ENCODE assay signal across 8 mouse cellular contexts in the genomic region with DNA sequence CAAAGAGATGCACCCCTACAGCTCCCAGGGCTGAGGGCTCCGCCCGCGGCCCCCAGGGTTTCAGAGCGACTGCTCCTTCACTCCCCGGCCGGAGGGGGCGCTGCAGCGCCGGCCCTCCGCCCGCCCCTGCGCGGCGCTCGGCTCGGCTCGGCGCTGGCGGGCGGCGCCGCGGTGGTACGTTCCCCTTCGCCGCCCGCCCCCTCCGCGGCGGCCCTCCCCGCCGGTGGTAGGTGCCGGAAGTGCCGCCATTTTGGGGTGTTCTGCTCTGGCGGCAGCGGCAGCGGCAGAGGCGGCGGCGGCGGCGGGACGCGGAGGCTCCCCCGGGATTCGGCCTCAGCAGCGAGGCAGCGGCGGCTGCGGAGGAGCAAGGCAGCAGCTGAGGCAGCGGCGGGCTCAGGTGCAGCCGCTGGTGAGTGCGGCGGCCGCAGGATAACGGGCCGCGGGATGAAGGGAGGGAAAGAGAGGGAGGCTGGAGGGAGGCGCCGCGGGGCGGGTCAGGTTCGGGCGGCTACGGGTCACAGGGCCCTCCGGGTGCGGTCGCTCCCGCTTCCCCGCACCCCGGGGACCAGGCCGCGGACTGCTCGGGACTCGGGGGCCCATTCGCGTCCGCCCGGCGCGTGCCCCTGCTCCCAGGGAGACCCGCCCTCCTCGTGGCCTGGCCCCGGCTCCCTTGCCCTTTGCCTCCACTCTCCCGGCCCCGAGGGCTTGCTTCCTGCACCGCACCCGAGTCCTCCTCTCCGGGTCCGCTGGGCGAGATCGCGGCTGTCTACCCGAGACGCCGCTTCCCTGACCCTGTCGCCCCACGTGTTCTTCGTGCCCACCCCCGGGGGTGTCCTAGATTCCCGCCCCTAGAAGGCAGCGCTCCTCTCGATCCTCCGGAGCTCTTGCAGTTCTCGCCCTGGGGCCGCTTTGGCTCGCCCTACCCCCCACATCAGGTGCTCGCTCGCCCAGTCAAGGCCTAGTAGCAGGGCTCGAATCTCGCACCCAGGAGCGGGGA. TPM values are rescaled to one million over a fixed set of nuclear protein-coding genes. Genes with fewer than 3 reads are reported as not detected.
DNase-seq lines count a peak whose midpoint lies in the region; ATAC-seq and TF ChIP-seq lines count a peak whose summit lies in the region.

Celf1 (plus strand) TSS at position 150 of the 997 bp plus-strand sequence.

- H3K4me3 ChIP-seq in bone marrow, adult 2 months (replicated peaks; ENCODE audit: control insufficient read depth, low read depth, low read length), result peak within 1 kb of the TSS; percentile 97
- peak within 1 kb of the TSS; percentile 98 for H3K4me3 ChIP-seq in embryonic facial prominence, embryonic 15.5 days (replicated peaks)
- peak within 1 kb of the TSS; percentile 92 for H3K4me3 ChIP-seq in kidney, embryonic 14.5 days (ENCODE audit: low read length)
- H3K4me3 ChIP-seq in liver, adult 2 months (ENCODE audit: insufficient read depth, low read depth, low read length), result peak within 1 kb of the TSS; percentile 74

- H3K9me3 ChIP-seq in embryonic facial prominence, embryonic 15.5 days (replicated peaks), result no peaks in the 10 kb centered on the region
- no peaks in the 10 kb centered on the region for H3K9me3 ChIP-seq in kidney, embryonic 14.5 days (ENCODE audit: control insufficient read depth, low read length)

- H3K79me2 ChIP-seq in liver, adult 2 months (ENCODE audit: control insufficient read depth, insufficient read depth, low read length), result peaks cover 27% of the 10 kb centered on the region; the same call in 1 of the 2 replicates

- peak within 1 kb of the TSS; percentile 54 for H3K4me2 ChIP-seq in embryonic facial prominence, embryonic 15.5 days (replicated peaks)
- H3K4me2 ChIP-seq in kidney, embryonic 14.5 days (replicated peaks; ENCODE audit: low read depth, low read length), result peak within 1 kb of the TSS; percentile 61

- no peaks in the 10 kb centered on the region for H3K4me1 ChIP-seq in bone marrow, adult 2 months (ENCODE audit: control insufficient read depth, insufficient read depth, low read length)
- H3K4me1 ChIP-seq in embryonic facial prominence, embryonic 15.5 days, result peaks cover 28% of the 10 kb centered on the region
- peaks cover 15% of the 10 kb centered on the region for H3K4me1 ChIP-seq in kidney, embryonic 14.5 days (ENCODE audit: control insufficient read depth, insufficient read depth, low read length)
- peaks cover 27% of the 10 kb centered on the region for H3K4me1 ChIP-seq in liver, adult 2 months (ENCODE audit: control insufficient read depth, insufficient read depth, low read length)

- H3K36me3 ChIP-seq in embryonic facial prominence, embryonic 15.5 days, result no peaks in the 10 kb centered on the region
- no peaks in the 10 kb centered on the region for H3K36me3 ChIP-seq in kidney, embryonic 14.5 days (ENCODE audit: control insufficient read depth, insufficient read depth, low read length)
- no peaks in the 10 kb centered on the region for H3K36me3 ChIP-seq in liver, adult 2 months (ENCODE audit: control insufficient read depth, insufficient read depth, low read length)

- peak; percentile 93 for ATAC-seq in embryonic facial prominence, embryonic 15.5 days (ENCODE audit: insufficient number of reproducible peaks, low FRiP score, low TSS enrichment, low read depth)
- ATAC-seq in kidney, embryonic 14.5 days (ENCODE audit: low FRiP score, low TSS enrichment), result peak; percentile 97
- peak; percentile 60 for ATAC-seq in monocyte, adult 5-6 weeks (replicated peaks; ENCODE audit: insufficient number of reproducible peaks, low FRiP score, low TSS enrichment, poor library complexity, severe bottlenecking)

- WGBS in bone marrow, adult 2 months, result under 1% methylated on average over 111 of the region's 113 CpGs
- under 1% methylated on average over 110 of the region's 113 CpGs for WGBS in embryonic facial prominence, embryonic 15.5 days
- WGBS in kidney, embryonic 14.5 days, result under 1% methylated on average over 81 of the region's 113 CpGs
- under 1% methylated on average over 98 of the region's 113 CpGs for WGBS in liver, adult 2 months

- TF ChIP-seq POLR2A in bone marrow, adult 2 months (IDR thresholded peaks at IDR 0.05; ENCODE audit: borderline replicate concordance, control insufficient read depth, low read depth, low read length), result peak; percentile 19; the same call in 1 of the 2 replicates
- peak; percentile 72; the same call in 1 of the 2 replicates for TF ChIP-seq POLR2A in liver, adult 2 months (IDR thresholded peaks at IDR 0.05; ENCODE audit: extremely low read depth, insufficient read depth, low read length)

- peak; percentile 90 for DNase-seq in A20 (ENCODE audit: low read depth, low spot score)
- DNase-seq in heart, adult 9 months (ENCODE audit: low spot score in 2 of 2), result peak; percentile 81 to 82
- peak; percentile 69 for DNase-seq in liver, adult 2 months (ENCODE audit: extremely low read depth, low read depth, low spot score)
- DNase-seq in spleen, postnatal 36 days (ENCODE audit: low spot score in 2 of 2), result peak; percentile 85 to 86

- peak within 1 kb of the TSS; percentile 94 for H3K9ac ChIP-seq in embryonic facial prominence, embryonic 15.5 days
- H3K9ac ChIP-seq in kidney, embryonic 14.5 days (ENCODE audit: low read depth, low read length), result peak within 1 kb of the TSS; percentile 93
- peak within 1 kb of the TSS; percentile 99 for H3K9ac ChIP-seq in liver, adult 2 months (ENCODE audit: low read depth, low read length)

- no peaks in the 10 kb centered on the region for H3K27me3 ChIP-seq in embryonic facial prominence, embryonic 15.5 days
- H3K27me3 ChIP-seq in kidney, embryonic 14.5 days (ENCODE audit: control insufficient read depth, insufficient read depth, low read length), result no peaks in the 10 kb centered on the region
- H3K27me3 ChIP-seq in liver, adult 2 months (ENCODE audit: control insufficient read depth, insufficient read depth, low read length), result no peaks in the 10 kb centered on the region

- peak within 1 kb of the TSS; percentile 98 for H3K27ac ChIP-seq in bone marrow, adult 2 months (ENCODE audit: control insufficient read depth, insufficient read depth, low read depth, low read length, poor library complexity)
- H3K27ac ChIP-seq in embryonic facial prominence, embryonic 15.5 days (replicated peaks), result peak within 1 kb of the TSS; percentile 96
- H3K27ac ChIP-seq in kidney, embryonic 14.5 days (ENCODE audit: low read depth, low read length), result peak within 1 kb of the TSS; percentile 95
- H3K27ac ChIP-seq in liver, adult 2 months (replicated peaks; ENCODE audit: insufficient read depth, low read depth, low read length), result peak within 1 kb of the TSS; percentile 51

- peak; percentile 45; the same call in 1 of the 2 replicates for TF ChIP-seq CTCF in bone marrow, adult 2 months (IDR thresholded peaks at IDR 0.05; ENCODE audit: control insufficient read depth, insufficient read depth, low read length)
- TF ChIP-seq CTCF in liver, adult 2 months (IDR thresholded peaks at IDR 0.05; ENCODE audit: low read depth, low read length), result peak; percentile 58

RNA-seq across cellular contexts. Expression of gene Celf1, which starts in this region (rescaled TPM):
- 34.8 and 39.9 TPM in 2 replicates for polyA plus RNA-seq in bone marrow, adult 2 months (2011; ENCODE audit: insufficient read depth, insufficient read length, low replicate concordance, missing spikeins)
- 66.4 and 66.7 TPM in 2 replicates for polyA plus RNA-seq in embryonic facial prominence, embryonic 15.5 days (2015; fragmentation: Nextera tagmentation; extraction: Ambion mirVana)
- polyA plus RNA-seq in kidney, embryonic 14.5 days (2014; fragmentation: Nextera tagmentation; extraction: Ambion mirVana), result 50.9 and 77.6 TPM in 2 replicates
- 39.5 and 46.2 TPM in 2 replicates for total RNA-seq in liver, adult 2 months (2014; rRNA removed)
- 30.5 and 32.9 TPM in 2 replicates for polyA plus RNA-seq in liver, adult 2 months (2012; rRNA removed)
- total RNA-seq in monocyte, adult 5-6 weeks (2017), result 22.3 to 60.8 TPM (median 27.6 TPM) in 3 replicates

Comparison
In these comparisons a context has a peak if more than half of its experiments do, and no peak if none do; other contexts are left out.
1. Peak in every context shown above with its lines: DNase-seq, ATAC-seq, H3K4me3 ChIP-seq and H3K27ac ChIP-seq.